Mouse (Mus musculus) heart, embryonic 15.5 days (tissue): ENCODE results near the gene Pmpcb. TPM values are rescaled to one million over a fixed set of nuclear protein-coding genes. Genes with fewer than 3 reads are reported as not detected.
A peak's percentile ranks its signal among the peaks of the same experiment; 100 is the strongest.
"Not testable (repeated sequence)": the region's sequence is repeated elsewhere in the genome, so short reads cannot be mapped to it uniquely, and the experiment has no call there.

Source experiments
- ATAC-seq: fragments of 200-750 bp; cut with Nextera tagmentation; replicated peaks from 2 replicates; pipeline ENCODE4 v1.8.0; 2017; ENCODE audit warnings: low read depth, moderate TSS enrichment; ENCODE audit not compliant: insufficient number of reproducible peaks, insufficient read depth, low FRiP score
- H3K27ac ChIP-seq: fragments of 300-500 bp; sonication (generic); 2 replicates; pipeline ENCODE4 v1.5.1; 2015; ENCODE audit warnings: mild to moderate bottlenecking, inconsistent platforms
- H3K27me3 ChIP-seq: fragments of 300-500 bp; sonication (generic); 2 replicates; pipeline ENCODE4 v1.6.1; 2015; ENCODE audit warnings: inconsistent platforms
- H3K36me3 ChIP-seq: fragments of 300-500 bp; sonication (generic); 2 replicates; pipeline ENCODE4 v1.6.1; 2015; ENCODE audit warnings: mild to moderate bottlenecking, inconsistent platforms
- H3K4me1 ChIP-seq: fragments of 300-500 bp; sonication (generic); replicated peaks from 2 replicates; pipeline ENCODE4 v1.6.1; 2015; ENCODE audit warnings: inconsistent platforms
- H3K4me2 ChIP-seq: fragments of 300-500 bp; sonication (generic); 2 replicates; pipeline ENCODE4 v1.6.1; 2015; ENCODE audit warnings: inconsistent platforms, mild to moderate bottlenecking, moderate library complexity
- H3K4me3 ChIP-seq: fragments of 300-500 bp; sonication (generic); 2 replicates; pipeline ENCODE4 v1.5.1; 2015; ENCODE audit warnings: mild to moderate bottlenecking, inconsistent platforms
- H3K9ac ChIP-seq: fragments of 300-500 bp; sonication (generic); 2 replicates; pipeline ENCODE4 v1.6.1; 2015; ENCODE audit warnings: mild to moderate bottlenecking, inconsistent platforms
- H3K9me3 ChIP-seq: fragments of 300-500 bp; sonication (generic); replicated peaks from 2 replicates; pipeline ENCODE4 v1.6.1; 2016; ENCODE audit warnings: inconsistent platforms
- WGBS: fragments of 180-500 bp; shearing (Covaris S2); methylation state at CpG from one replicate; pipeline ENCODE4 v1.1.7; 2015; ENCODE audit warnings: mixed read lengths; 5-methylcytosine and 5-hydroxymethylcytosine counted together
- polyA plus RNA-seq: library from polyadenylated mRNA; unstranded; fragments of >200 nt; fragmentation: Nextera tagmentation; extraction: Ambion mirVana; gene quantifications from 2 replicates; pipeline ENCODE4 v1.2.1, GENCODE M21; 2015

The Pmpcb gene
- polyA plus RNA-seq, 1 experiment from 2014 or later: 140 TPM

GRCm38 (mm10) chr5:21706546-21706945, 30.4 kb upstream of the Pmpcb start:
- no peak for ATAC-seq
- Histone ChIP-seq H3K36me3 (no peaks in the 10 kb centered on the region), H3K9ac (no peak overlapping the region), H3K4me2 (no peak overlapping the region), H3K27ac (peak overlapping the region; percentile 17), H3K27me3 (no peaks in the 10 kb centered on the region), H3K4me1 (peaks cover 10% of the 10 kb centered on the region), H3K9me3 (no peaks in the 10 kb centered on the region), H3K4me3 (no peak overlapping the region)
- WGBS: 67% methylated on average over 4 of the region's 4 CpGs

GRCm38 (mm10) chr5:21708011-21708410, 28.9 kb upstream of the Pmpcb start:
- not testable (repeated sequence) for H3K27ac ChIP-seq, H3K9ac ChIP-seq, H3K4me2 ChIP-seq, H3K4me1 ChIP-seq, ATAC-seq, H3K27me3 ChIP-seq, H3K4me3 ChIP-seq, H3K36me3 ChIP-seq, H3K9me3 ChIP-seq
- WGBS: 73% methylated on average over 8 of the region's 8 CpGs

GRCm38 (mm10) chr5:21712127-21712715, 24.7 kb upstream of the Pmpcb start:
- no peak overlapping the region for H3K4me3 ChIP-seq
- H3K27ac ChIP-seq: no peak overlapping the region
- no peak for ATAC-seq
- H3K9ac ChIP-seq: no peak overlapping the region
- no peak overlapping the region for H3K4me2 ChIP-seq
- no peaks in the 10 kb centered on the region for H3K36me3 ChIP-seq
- no peaks in the 10 kb centered on the region for H3K27me3 ChIP-seq
- no peaks in the 10 kb centered on the region for H3K9me3 ChIP-seq
- H3K4me1 ChIP-seq: peaks cover 4% of the 10 kb centered on the region; the same call in 1 of the 2 replicates
- 57% methylated on average over 13 of the region's 13 CpGs for WGBS

GRCm38 (mm10) chr5:21714447-21714846, 22.5 kb upstream of the Pmpcb start:
- Histone ChIP-seq H3K4me2 (no peak overlapping the region), H3K27ac (no peak overlapping the region), H3K4me1 (peaks cover 4% of the 10 kb centered on the region; the same call in 1 of the 2 replicates), H3K9me3 (no peaks in the 10 kb centered on the region), H3K27me3 (no peaks in the 10 kb centered on the region), H3K9ac (no peak overlapping the region), H3K4me3 (no peak overlapping the region), H3K36me3 (no peaks in the 10 kb centered on the region)
- ATAC-seq: no peak
- 84% methylated on average over 4 of the region's 4 CpGs for WGBS

GRCm38 (mm10) chr5:21717165-21717715, 19.7 kb upstream of the Pmpcb start:
- Histone ChIP-seq H3K9ac (no peak overlapping the region), H3K27ac (no peak overlapping the region), H3K9me3 (no peaks in the 10 kb centered on the region), H3K4me1 (peaks cover 2% of the 10 kb centered on the region; the same call in 1 of the 2 replicates), H3K4me3 (no peak overlapping the region), H3K27me3 (no peaks in the 10 kb centered on the region), H3K36me3 (no peaks in the 10 kb centered on the region), H3K4me2 (no peak overlapping the region)
- ATAC-seq: no peak
- WGBS: 84% methylated on average over 10 of the region's 10 CpGs

GRCm38 (mm10) chr5:21718546-21718945, 18.4 kb upstream of the Pmpcb start:
- Histone ChIP-seq H3K27ac (no peak overlapping the region), H3K4me3 (no peak overlapping the region), H3K9ac (no peak overlapping the region), H3K36me3 (no peaks in the 10 kb centered on the region), H3K4me2 (no peak overlapping the region), H3K27me3 (no peaks in the 10 kb centered on the region), H3K9me3 (no peaks in the 10 kb centered on the region), H3K4me1 (no peaks in the 10 kb centered on the region)
- no peak for ATAC-seq
- 82% methylated on average over 5 of the region's 5 CpGs for WGBS

GRCm38 (mm10) chr5:21719209-21719608, 17.7 kb upstream of the Pmpcb start:
- Histone ChIP-seq H3K27me3 (no peaks in the 10 kb centered on the region), H3K4me2 (no peak overlapping the region), H3K36me3 (no peaks in the 10 kb centered on the region), H3K9me3 (no peaks in the 10 kb centered on the region), H3K4me1 (peaks cover under 1% of the 10 kb centered on the region), H3K9ac (no peak overlapping the region), H3K4me3 (no peak overlapping the region), H3K27ac (no peak overlapping the region)
- no peak for ATAC-seq
- 92% methylated on average over 2 of the region's 2 CpGs for WGBS

GRCm38 (mm10) chr5:21724427-21724826, 12.5 kb upstream of the Pmpcb start:
- WGBS: 58% methylated on average over 1 of the region's 1 CpGs
- no peak overlapping the region for H3K9ac ChIP-seq
- H3K27me3 ChIP-seq: no peaks in the 10 kb centered on the region
- H3K4me3 ChIP-seq: no peak overlapping the region
- H3K36me3 ChIP-seq: no peaks in the 10 kb centered on the region
- H3K4me2 ChIP-seq: no peak overlapping the region
- no peak for ATAC-seq
- peak overlapping the region; percentile 76 for H3K27ac ChIP-seq
- peaks cover 9% of the 10 kb centered on the region for H3K4me1 ChIP-seq
- H3K9me3 ChIP-seq: no peaks in the 10 kb centered on the region

GRCm38 (mm10) chr5:21724872-21725271, 12.1 kb upstream of the Pmpcb start:
- peaks cover 9% of the 10 kb centered on the region for H3K4me1 ChIP-seq
- ATAC-seq: no peak
- H3K4me2 ChIP-seq: no peak overlapping the region
- H3K9ac ChIP-seq: no peak overlapping the region
- no peaks in the 10 kb centered on the region for H3K27me3 ChIP-seq
- no peaks in the 10 kb centered on the region for H3K9me3 ChIP-seq
- 26% methylated on average over 7 of the region's 7 CpGs for WGBS
- no peaks in the 10 kb centered on the region for H3K36me3 ChIP-seq
- peak overlapping the region; percentile 76 for H3K27ac ChIP-seq
- no peak overlapping the region for H3K4me3 ChIP-seq

GRCm38 (mm10) chr5:21729107-21729506, 7.8 kb upstream of the Pmpcb start:
- Histone ChIP-seq H3K27me3 (no peaks in the 10 kb centered on the region), H3K4me1 (peaks cover 9% of the 10 kb centered on the region), H3K27ac (no peak overlapping the region), H3K9ac (no peak overlapping the region), H3K36me3 (no peaks in the 10 kb centered on the region), H3K9me3 (no peaks in the 10 kb centered on the region), H3K4me2 (no peak overlapping the region), H3K4me3 (no peak overlapping the region)
- WGBS: 73% methylated on average over 5 of the region's 5 CpGs
- ATAC-seq: no peak

- Histone ChIP-seq H3K27me3 (no peaks in the 10 kb centered on the region), H3K9me3 (no peaks in the 10 kb centered on the region), H3K27ac (peak overlapping the region; percentile 83), H3K9ac (no peak overlapping the region), H3K4me3 (no peak overlapping the region), H3K4me2 (no peak overlapping the region; the same call in 1 of the 2 replicates), H3K36me3 (no peaks in the 10 kb centered on the region), H3K4me1 (0 out of 2 replicates have a peak, but pooled peaks cover 2% of the 10 kb centered on the region)
- ATAC-seq: no peak
- WGBS: 57% methylated on average over 3 of the region's 3 CpGs
These were observed 4.6 kb upstream of the Pmpcb start for GRCm38 (mm10) chr5:21732177-21732911.
